Mouse (Mus musculus) E14TG2a.4 (cell line): ENCODE results near the gene Abhd16a.

Experiments
- H3K27me3 ChIP-seq: 2 replicates; pipeline ENCODE4 v1.6.1; 2014; ENCODE audit warnings: low read length, control low read depth; ENCODE audit not compliant: insufficient read depth
- H3K36me3 ChIP-seq: 2 replicates; pipeline ENCODE4 v1.6.1; 2014; ENCODE audit warnings: low read length, control low read depth; ENCODE audit not compliant: insufficient read depth
- H3K4me1 ChIP-seq: replicated peaks from 2 replicates; pipeline ENCODE4 v1.6.1; 2014; ENCODE audit warnings: low read depth, low read length, control low read depth
- H3K4me3 ChIP-seq: replicated peaks from 2 replicates; pipeline ENCODE4 v1.5.1; 2014; ENCODE audit warnings: mild to moderate bottlenecking, low read length
- H3K9me3 ChIP-seq: 2 replicates; pipeline ENCODE4 v1.6.1; 2014; ENCODE audit warnings: low read length, control low read depth
- CTCF ChIP-seq: conservative IDR thresholded peaks from 2 replicates; pipeline ENCODE4 v1.5.1; 2014; ENCODE audit warnings: low read length
- NANOG ChIP-seq: IDR thresholded peaks from 2 replicates; pipeline ENCODE4 v1.6.1; 2014; ENCODE audit warnings: borderline replicate concordance, low read length, mixed read lengths
- POU5F1 ChIP-seq: IDR thresholded peaks from 2 replicates; pipeline ENCODE4 v1.6.1; 2014; ENCODE audit warnings: low read length, borderline replicate concordance

Abhd16a gene

GRCm38 (mm10) chr17:35126206-35126611 is 37.1 kb downstream of the Abhd16a start, which contains the start of gene D17H6S53E:
Gene D17H6S53E, plus strand, starts transcription at chr17:35126373.
- no peak for TF ChIP-seq NANOG
- no peak for TF ChIP-seq POU5F1
- TF ChIP-seq CTCF = no peak
- Histone ChIP-seq H3K4me1 (peaks cover 54% of the 10 kb centered on the region), H3K9me3 (no peaks in the 10 kb centered on the region), H3K36me3 (peaks cover 29% of the 10 kb centered on the region), H3K4me3 (peak within 1 kb of the TSS; percentile 75), H3K27me3 (peaks cover 12% of the 10 kb centered on the region)

GRCm38 (mm10) chr17:35127017-35127416 is 38.0 kb downstream of the Abhd16a start:
- TF ChIP-seq CTCF = no peak
- TF ChIP-seq NANOG = no peak
- no peak for TF ChIP-seq POU5F1
- peaks cover 29% of the 10 kb centered on the region for H3K36me3 ChIP-seq
- 0 out of 2 replicates have a peak overlapping the region, but pooled peaks have one; percentile 23 for H3K4me3 ChIP-seq
- peaks cover 12% of the 10 kb centered on the region for H3K27me3 ChIP-seq
- H3K9me3 ChIP-seq = no peaks in the 10 kb centered on the region
- H3K4me1 ChIP-seq = peaks cover 57% of the 10 kb centered on the region

DNA sequence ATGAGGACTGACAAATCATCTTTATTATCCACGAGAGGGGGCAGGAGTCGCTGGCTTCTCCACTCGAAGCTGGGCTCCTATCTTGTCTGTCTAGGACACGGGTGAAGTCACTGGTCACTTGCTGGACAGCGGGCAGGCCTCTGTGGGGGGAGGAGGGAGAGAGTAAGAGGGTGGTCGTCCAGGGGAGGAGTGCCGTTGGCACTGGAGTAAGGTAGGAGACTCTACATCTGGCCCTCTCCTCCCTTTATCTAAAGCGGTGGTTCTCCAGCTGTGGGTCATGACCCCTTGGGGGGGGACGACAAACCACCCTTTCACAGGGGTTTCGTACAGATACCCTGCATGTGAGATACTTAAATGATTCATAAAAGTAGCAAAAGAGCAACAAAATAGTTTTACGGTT is 39.9 kb downstream of the Abhd16a start:
- no peaks in the 10 kb centered on the region for H3K9me3 ChIP-seq

GRCm38 (mm10) chr17:35131038-35131437 is 42.0 kb downstream of the Abhd16a start:
- TF ChIP-seq NANOG (no peak), POU5F1 (no peak), CTCF (no peak)
- peaks cover 47% of the 10 kb centered on the region for H3K4me1 ChIP-seq
- H3K27me3 ChIP-seq = peaks cover 12% of the 10 kb centered on the region

More for the DNA sequence above, 39.9 kb downstream of the Abhd16a start:
- no peak for TF ChIP-seq CTCF
- TF ChIP-seq NANOG = no peak
- TF ChIP-seq POU5F1 = no peak
- no peak overlapping the region for H3K4me3 ChIP-seq
- H3K4me1 ChIP-seq = peaks cover 55% of the 10 kb centered on the region
- H3K36me3 ChIP-seq = peaks cover 15% of the 10 kb centered on the region
- peaks cover 12% of the 10 kb centered on the region for H3K27me3 ChIP-seq

DNA sequence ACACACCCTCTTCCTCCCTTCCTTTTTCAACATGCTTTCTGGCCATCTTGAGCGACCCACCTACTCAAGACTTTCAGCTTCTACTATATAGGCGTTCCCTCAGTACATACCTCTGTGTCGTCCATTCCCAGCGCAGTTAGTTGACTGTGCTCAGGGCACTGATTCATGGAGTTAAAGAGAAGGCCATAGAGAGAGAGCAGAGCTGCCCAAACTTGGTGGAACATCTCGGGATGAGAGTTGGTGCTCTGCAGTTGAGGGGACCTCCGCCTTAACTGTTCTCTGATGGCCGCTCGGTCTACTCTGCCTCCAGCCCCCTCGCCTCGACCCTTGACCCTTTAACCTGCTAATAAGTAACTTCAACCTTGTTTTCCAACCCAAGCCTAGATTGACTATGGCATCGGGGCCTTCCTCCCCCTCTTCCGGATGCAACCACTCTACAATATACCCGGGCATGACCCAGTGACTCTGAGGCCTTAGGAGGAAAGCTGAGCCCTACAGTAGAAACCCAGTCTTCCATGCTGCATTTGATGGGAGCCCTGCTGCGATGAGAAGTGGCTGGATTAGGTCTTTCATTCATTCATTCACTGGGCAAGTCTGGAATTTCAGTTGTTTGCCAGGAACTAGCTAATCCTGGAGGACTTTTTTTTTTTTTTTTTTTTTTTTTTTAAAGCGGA is 42.6 kb downstream of the Abhd16a start, which contains the start of gene Apom:
Apom (minus strand) TSS at position 551 of the 674 bp plus-strand sequence.
- no peak within 1 kb of the TSS for H3K4me3 ChIP-seq
- H3K9me3 ChIP-seq = no peaks in the 10 kb centered on the region
- H3K4me1 ChIP-seq = peaks cover 49% of the 10 kb centered on the region
- peaks cover 9% of the 10 kb centered on the region for H3K27me3 ChIP-seq
- no peak for TF ChIP-seq POU5F1
- H3K36me3 ChIP-seq = peaks cover 8% of the 10 kb centered on the region; the same call in 1 of the 2 replicates

More at GRCm38 (mm10) chr17:35131038-35131437, 42.0 kb downstream of the Abhd16a start:
- no peaks in the 10 kb centered on the region for H3K9me3 ChIP-seq
- no peak overlapping the region for H3K4me3 ChIP-seq
- 0 out of 2 replicates have a peak, but pooled peaks cover 4% of the 10 kb centered on the region for H3K36me3 ChIP-seq

DNA sequence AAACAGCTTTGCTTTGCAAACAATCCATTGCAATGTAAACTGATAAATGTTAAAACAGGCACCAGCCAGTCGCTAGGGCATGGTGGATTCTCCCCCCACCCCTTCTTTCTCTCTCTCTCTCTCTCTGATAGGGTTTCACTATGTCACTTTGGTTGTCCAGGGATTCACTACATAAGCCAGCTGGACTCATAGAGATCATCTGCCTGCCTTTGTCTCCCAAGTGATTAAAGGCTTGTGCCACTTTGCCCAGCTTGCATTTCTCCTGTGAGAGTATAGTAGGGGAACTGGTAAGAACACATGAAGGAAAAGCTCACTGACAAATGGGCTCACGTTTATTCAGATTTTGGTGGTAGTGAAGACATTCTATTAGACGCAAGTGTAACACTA is 43.1 kb downstream of the Abhd16a start:
- H3K9me3 ChIP-seq = no peaks in the 10 kb centered on the region
- H3K4me1 ChIP-seq = peaks cover 49% of the 10 kb centered on the region
- TF ChIP-seq POU5F1 (no peak), NANOG (no peak), CTCF (no peak)
- peaks cover 4% of the 10 kb centered on the region for H3K27me3 ChIP-seq
- no peak overlapping the region for H3K4me3 ChIP-seq
- peaks cover 13% of the 10 kb centered on the region; the same call in 1 of the 2 replicates for H3K36me3 ChIP-seq

DNA sequence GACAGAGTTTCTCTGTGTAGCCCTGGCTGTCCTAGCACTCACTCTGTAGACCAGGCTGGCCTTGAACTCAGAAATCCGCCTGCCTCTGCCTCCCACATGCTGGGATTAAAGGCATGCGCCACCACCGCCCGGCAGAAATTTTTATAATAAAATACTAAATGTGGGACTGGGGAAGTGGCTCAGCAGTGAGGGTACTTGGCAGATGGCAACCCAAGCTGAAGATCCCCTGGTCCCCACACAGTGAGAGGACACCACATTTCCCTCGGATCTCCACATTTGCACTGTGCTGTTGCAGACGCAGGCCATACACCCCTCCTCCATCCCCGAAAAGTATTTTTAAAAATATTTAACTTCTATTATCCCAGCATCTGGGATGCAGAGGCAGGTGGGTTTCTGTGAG is 44.5 kb downstream of the Abhd16a start:
- Histone ChIP-seq H3K4me3 (no peak overlapping the region), H3K9me3 (no peaks in the 10 kb centered on the region), H3K4me1 (peaks cover 55% of the 10 kb centered on the region), H3K27me3 (no peaks in the 10 kb centered on the region), H3K36me3 (peaks cover 23% of the 10 kb centered on the region)
- TF ChIP-seq CTCF (no peak), POU5F1 (no peak), NANOG (no peak)

- no peaks in the 10 kb centered on the region for H3K9me3 ChIP-seq
- TF ChIP-seq POU5F1 (no peak), NANOG (no peak), CTCF (no peak)
Observed at GRCm38 (mm10) chr17:35134801-35135590, 45.9 kb downstream of the Abhd16a start, which contains the start of gene Bag6. Gene Bag6, plus strand, starts transcription at chr17:35135178.

More at GRCm38 (mm10) chr17:35134801-35135590, 45.9 kb downstream of the Abhd16a start, which contains the start of gene Bag6:
- peaks cover 38% of the 10 kb centered on the region for H3K36me3 ChIP-seq
- H3K4me1 ChIP-seq = peaks cover 67% of the 10 kb centered on the region
- H3K27me3 ChIP-seq = no peaks in the 10 kb centered on the region
- peak within 1 kb of the TSS; percentile 94 for H3K4me3 ChIP-seq
